Mouse (Mus musculus): ENCODE results near the gene Srebf2. TPM values are rescaled to one million over a fixed set of nuclear protein-coding genes. Genes with fewer than 3 reads are reported as not detected.

Srebf2 gene
- polyA plus RNA-seq, 1 experiment from 2014 or later: 172 TPM

DNA sequence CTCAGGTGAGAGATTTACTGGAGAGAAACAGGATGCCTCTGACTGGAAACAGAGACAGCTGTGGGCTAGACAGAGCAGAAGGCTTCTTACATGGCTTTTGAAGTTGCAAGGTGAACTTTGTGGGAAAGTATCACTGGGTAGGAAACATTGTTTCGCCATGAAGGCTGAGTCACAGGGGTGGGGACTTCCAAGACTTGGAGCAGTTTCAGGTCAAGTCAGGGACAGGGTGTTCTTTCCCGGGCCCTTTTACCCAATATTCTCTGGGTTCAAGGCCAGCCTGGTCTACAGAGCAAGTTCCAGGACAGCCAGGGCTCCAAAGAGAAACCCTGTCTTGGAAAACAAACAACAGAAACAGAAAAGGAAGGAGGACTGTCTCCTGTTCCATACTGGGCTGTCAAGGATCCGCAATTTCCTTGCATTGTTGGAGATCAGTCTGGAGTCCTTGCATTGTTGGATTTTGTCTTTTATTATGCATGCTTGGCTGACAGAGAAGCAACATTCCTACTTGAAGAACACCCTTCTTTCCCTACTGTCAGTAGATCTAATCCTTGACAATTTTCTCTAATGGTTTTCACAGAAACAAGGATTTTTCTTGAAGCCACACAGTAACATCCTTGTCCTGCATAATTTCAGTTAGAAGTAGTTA lies 100.3 kb downstream of the Srebf2 start:
- no peak for ATAC-seq
- 62% methylated on average over 3 of the region's 3 CpGs for WGBS
- Histone ChIP-seq H3K9me3 (no peaks in the 10 kb centered on the region), H3K27me3 (replicated peaks) (no peaks in the 10 kb centered on the region), H3K27ac (no peak overlapping the region), H3K9ac (no peak overlapping the region), H3K4me1 (replicated peaks) (0 out of 2 replicates have a peak, but pooled peaks cover 6% of the 10 kb centered on the region), H3K36me3 (no peaks in the 10 kb centered on the region), H3K4me2 (replicated peaks) (no peak overlapping the region), H3K4me3 (replicated peaks) (no peak overlapping the region)

DNA sequence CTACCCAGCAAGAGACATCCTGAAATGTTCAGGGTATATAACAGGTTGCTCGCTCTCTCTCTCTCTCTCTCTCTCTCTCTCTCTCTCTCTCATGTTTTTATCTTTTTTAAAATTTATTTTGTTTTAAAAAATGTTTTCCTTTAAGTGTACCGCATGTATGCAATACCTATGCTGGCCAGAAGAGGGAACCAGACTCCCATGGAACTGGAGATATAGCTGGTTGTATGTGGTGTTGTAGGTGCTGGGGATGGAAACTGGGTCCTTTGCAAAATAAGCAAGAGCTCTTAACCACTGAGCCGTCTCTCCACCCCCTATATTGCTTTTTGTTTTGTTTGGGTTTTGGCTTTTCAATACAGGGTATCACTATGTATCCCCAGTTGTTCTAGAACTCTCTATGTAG lies 104.6 kb downstream of the Srebf2 start:
- ATAC-seq: no peak
- no peak overlapping the region for H3K27ac ChIP-seq
- H3K9ac ChIP-seq: no peak overlapping the region
- H3K9me3 ChIP-seq: no peaks in the 10 kb centered on the region
- H3K36me3 ChIP-seq: no peaks in the 10 kb centered on the region
- H3K4me3 ChIP-seq (replicated peaks): no peak overlapping the region
- H3K4me1 ChIP-seq (replicated peaks): no peaks in the 10 kb centered on the region
- 91% methylated on average over 3 of the region's 3 CpGs for WGBS
- H3K4me2 ChIP-seq (replicated peaks): no peak overlapping the region
- no peaks in the 10 kb centered on the region for H3K27me3 ChIP-seq (replicated peaks)

DNA sequence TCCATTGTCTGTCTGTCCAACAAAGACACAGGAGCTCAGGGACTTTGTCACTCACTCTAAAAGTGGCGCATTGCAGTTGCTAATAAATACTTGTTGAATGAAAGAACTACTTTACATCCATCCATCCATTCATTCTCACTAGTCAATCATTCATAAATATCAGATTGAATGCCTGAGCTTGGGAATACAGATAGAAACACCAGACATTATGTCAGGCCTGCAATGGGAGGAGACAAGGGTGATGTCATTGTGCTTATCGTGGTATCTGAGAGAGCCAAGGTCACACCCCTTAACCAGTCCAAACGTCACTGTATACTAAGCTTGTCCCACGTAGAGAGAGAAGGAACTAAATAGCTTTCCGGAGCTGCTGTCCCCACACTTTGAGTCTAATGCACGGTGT lies 105.1 kb downstream of the Srebf2 start, which contains the start of gene 1500009C09Rik:
TSS of gene 1500009C09Rik (plus strand) at position 301 of the 400 bp plus-strand sequence.
- no peak within 1 kb of the TSS for H3K4me3 ChIP-seq (replicated peaks)
- no peak for ATAC-seq
- H3K27me3 ChIP-seq (replicated peaks): no peaks in the 10 kb centered on the region
- no peak within 1 kb of the TSS for H3K27ac ChIP-seq
- no peak within 1 kb of the TSS for H3K4me2 ChIP-seq (replicated peaks)
- no peaks in the 10 kb centered on the region for H3K36me3 ChIP-seq
- H3K4me1 ChIP-seq (replicated peaks): no peaks in the 10 kb centered on the region
- whole genome bisulfite sequencing: 86% methylated on average over 6 of the region's 6 CpGs
- no peaks in the 10 kb centered on the region for H3K9me3 ChIP-seq
- no peak within 1 kb of the TSS for H3K9ac ChIP-seq

MicroRNAs encoded within 50 kb of the gene (microRNA counts, 519-probe panel; counts per million panel counts)
- 2,477 counts per million, percentile 64 among the panel's probes with 10 or more counts for microRNA mmu-miR-33

Other genes with a start within 250 kb of the Srebf2 start
- 65.5 and 80.4 TPM in 2 replicates for gene Polr3h, start 220.9 kb upstream of the Srebf2 start, polyA plus RNA-seq (2015; fragmentation: Nextera tagmentation; extraction: Ambion mirVana)
- 11.7 and 12.9 TPM in 2 replicates for gene Csdc2, start 210.4 kb upstream of the Srebf2 start, polyA plus RNA-seq (2015; fragmentation: Nextera tagmentation; extraction: Ambion mirVana)
- gene Pmm1, start 186.3 kb upstream of the Srebf2 start, polyA plus RNA-seq (2015; fragmentation: Nextera tagmentation; extraction: Ambion mirVana): 22.5 and 23.2 TPM in 2 replicates
- not detected in 2 replicates for gene 1700029P11Rik, start 166.6 kb upstream of the Srebf2 start, polyA plus RNA-seq (2015; fragmentation: Nextera tagmentation; extraction: Ambion mirVana)
- 76.1 and 79.6 TPM in 2 replicates for gene Xrcc6, start 159.3 kb upstream of the Srebf2 start, polyA plus RNA-seq (2015; fragmentation: Nextera tagmentation; extraction: Ambion mirVana)
- gene Desi1, start 113.3 kb upstream of the Srebf2 start, polyA plus RNA-seq (2015; fragmentation: Nextera tagmentation; extraction: Ambion mirVana): 19.8 and 21.3 TPM in 2 replicates
- gene Snu13, start 99.6 kb upstream of the Srebf2 start, polyA plus RNA-seq (2015; fragmentation: Nextera tagmentation; extraction: Ambion mirVana): 256 and 273 TPM in 2 replicates
- not detected in 2 replicates for gene 4930407I10Rik, start 88.0 kb upstream of the Srebf2 start, polyA plus RNA-seq (2015; fragmentation: Nextera tagmentation; extraction: Ambion mirVana)
- not detected in 2 replicates for gene Mei1, start 77.2 kb upstream of the Srebf2 start, polyA plus RNA-seq (2015; fragmentation: Nextera tagmentation; extraction: Ambion mirVana)
- 12.0 and 12.6 TPM in 2 replicates for gene Ccdc134, start 19.3 kb upstream of the Srebf2 start, polyA plus RNA-seq (2015; fragmentation: Nextera tagmentation; extraction: Ambion mirVana)
- gene Shisa8, start 65.6 kb downstream of the Srebf2 start, polyA plus RNA-seq (2015; fragmentation: Nextera tagmentation; extraction: Ambion mirVana): 0.10 and 0.15 TPM in 2 replicates
- 0.25 TPM in 1 of 2 replicates, not detected in the other for gene Tnfrsf13c, start 77.2 kb downstream of the Srebf2 start, polyA plus RNA-seq (2015; fragmentation: Nextera tagmentation; extraction: Ambion mirVana)
- gene Cenpm, start 97.6 kb downstream of the Srebf2 start, polyA plus RNA-seq (2015; fragmentation: Nextera tagmentation; extraction: Ambion mirVana): 46.0 and 49.1 TPM in 2 replicates
- 0.13 TPM in 1 of 2 replicates, not detected in the other for gene 1500009C09Rik, start 105.2 kb downstream of the Srebf2 start, polyA plus RNA-seq (2015; fragmentation: Nextera tagmentation; extraction: Ambion mirVana)
- gene Sept3, start 127.7 kb downstream of the Srebf2 start, polyA plus RNA-seq (2015; fragmentation: Nextera tagmentation; extraction: Ambion mirVana): 8.6 and 10.2 TPM in 2 replicates
- gene Wbp2nl, start 151.8 kb downstream of the Srebf2 start, polyA plus RNA-seq (2015; fragmentation: Nextera tagmentation; extraction: Ambion mirVana): 0.11 and 0.13 TPM in 2 replicates
- gene Naga, start 191.7 kb downstream of the Srebf2 start, polyA plus RNA-seq (2015; fragmentation: Nextera tagmentation; extraction: Ambion mirVana): 144 and 176 TPM in 2 replicates
- 13.1 and 13.4 TPM in 2 replicates for gene Pheta2, start 191.8 kb downstream of the Srebf2 start, polyA plus RNA-seq (2015; fragmentation: Nextera tagmentation; extraction: Ambion mirVana)
- 277 and 308 TPM in 2 replicates for gene Smdt1, start 191.8 kb downstream of the Srebf2 start, polyA plus RNA-seq (2015; fragmentation: Nextera tagmentation; extraction: Ambion mirVana)
- gene Ndufa6, start 207.1 kb downstream of the Srebf2 start, polyA plus RNA-seq (2015; fragmentation: Nextera tagmentation; extraction: Ambion mirVana): 502 and 513 TPM in 2 replicates
- gene Cyp2d22, start 233.1 kb downstream of the Srebf2 start, polyA plus RNA-seq (2015; fragmentation: Nextera tagmentation; extraction: Ambion mirVana): 9.0 and 11.2 TPM in 2 replicates
- not detected in 2 replicates for gene Cyp2d11, start 246.8 kb downstream of the Srebf2 start, polyA plus RNA-seq (2015; fragmentation: Nextera tagmentation; extraction: Ambion mirVana)